Mouse (Mus musculus) bone marrow, adult 2 months (tissue): ENCODE measurements around the gene Zfp646.

ENCODE experiments used
- CTCF ChIP-seq: fragments of 200-500 bp; IDR thresholded peaks from 2 replicates; pipeline ENCODE4 v1.5.1; 2011; ENCODE audit warnings: low read length, control low read depth; ENCODE audit not compliant: control insufficient read depth, insufficient read depth
- POLR2A ChIP-seq: fragments of 200-500 bp; IDR thresholded peaks from 2 replicates; pipeline ENCODE4 v1.6.1; 2011; ENCODE audit warnings: low read depth, mild to moderate bottlenecking, control low read depth, low read length, borderline replicate concordance; ENCODE audit not compliant: control insufficient read depth

GRCm38 (mm10) chr7:127866434-127866833 lies 9.6 kb upstream of the Zfp646 start:
- no peak for TF ChIP-seq CTCF
- TF ChIP-seq POLR2A = no peak
